Mouse (Mus musculus) left cerebral cortex, adult 9 months (tissue): ENCODE results near the gene Gm21677.
"Not testable (repeated sequence)": the region's sequence is repeated elsewhere in the genome, so short reads cannot be mapped to it uniquely, and the experiment has no call there.

ENCODE experiments used
- DNase-seq, 2 experiments: peaks; one replicate each; pipeline ENCODE4 v3.0.0; 2022; ENCODE audit warnings: low spot score in 2 of 2

Gm21677 gene

GRCm38 (mm10) chrY:3306349-3306748 lies at the start of gene Gm21677:
Gene Gm21677 (minus strand): TSS chrY:3306449.
- DNase-seq: not testable (repeated sequence)

- not testable (repeated sequence) for DNase-seq
Observed at GRCm38 (mm10) chrY:3345229-3345628, 39.0 kb upstream of the Gm21677 start, which contains the start of gene Gm21693. Gene Gm21693 (minus strand): TSS chrY:3345329.

GRCm38 (mm10) chrY:3340661-3341060 lies 34.4 kb upstream of the Gm21677 start:
- DNase-seq: peak; percentile 7 to 35
